Mouse (Mus musculus) CD4-positive naive resting alpha-beta T cell, adult 76 days (primary cell): Measurements from ENCODE around the gene Ulk3. TPM values are rescaled to one million over a fixed set of nuclear protein-coding genes. Genes with fewer than 3 reads are reported as not detected.

ENCODE experiments used
- total RNA-seq: library from RNA; stranded (reverse); gene quantifications from one replicate; pipeline ENCODE4 v1.2.4, GENCODE M21; 2023

Gene Ulk3
- total RNA-seq = 59.3 TPM

DNA sequence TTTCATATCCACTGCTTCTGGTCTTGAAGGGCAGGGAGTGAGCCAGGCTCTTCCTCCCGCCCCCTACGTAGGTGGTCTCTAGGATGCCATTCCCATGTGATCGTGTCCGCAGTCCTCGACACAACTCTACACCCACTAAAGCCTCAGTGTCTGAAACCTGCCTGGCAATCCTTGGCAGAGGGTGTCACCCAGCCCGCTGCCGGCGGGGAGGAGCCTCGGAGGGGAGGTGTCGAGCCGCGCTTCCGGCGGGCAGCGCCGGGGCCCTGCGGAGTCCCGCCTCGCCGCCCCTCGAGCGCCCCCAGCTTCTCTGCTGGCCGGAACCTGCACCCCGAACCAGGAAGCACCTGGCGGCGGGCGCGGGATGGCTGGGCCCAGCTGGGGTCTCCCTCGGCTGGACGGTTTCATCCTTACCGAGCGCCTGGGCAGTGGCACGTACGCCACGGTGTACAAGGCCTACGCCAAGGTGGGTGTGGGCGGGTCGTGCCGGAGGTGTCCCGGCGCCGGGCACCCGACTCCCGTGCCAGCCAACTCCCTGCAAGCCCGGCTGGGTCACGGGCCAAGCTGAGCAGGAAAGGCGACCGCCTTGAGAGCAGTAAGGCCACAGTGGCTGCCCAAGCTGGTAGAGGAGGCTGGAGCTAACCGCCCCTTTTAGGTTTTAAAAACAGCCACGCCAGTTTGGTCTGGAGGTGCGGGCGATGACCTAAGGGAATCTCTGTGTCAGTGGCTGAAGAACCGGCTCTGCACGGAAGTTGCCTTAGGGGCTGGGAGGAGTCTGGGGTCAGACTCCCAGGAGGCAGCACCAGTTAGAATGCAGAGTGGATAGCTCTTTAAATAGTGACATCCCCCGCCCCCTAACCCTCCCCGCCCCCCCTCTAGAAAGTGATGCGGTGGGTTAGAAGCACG lies at the start of gene Ulk3:
Gene Ulk3, plus strand, starts transcription at position 229 of the 903 bp plus-strand sequence.

DNA sequence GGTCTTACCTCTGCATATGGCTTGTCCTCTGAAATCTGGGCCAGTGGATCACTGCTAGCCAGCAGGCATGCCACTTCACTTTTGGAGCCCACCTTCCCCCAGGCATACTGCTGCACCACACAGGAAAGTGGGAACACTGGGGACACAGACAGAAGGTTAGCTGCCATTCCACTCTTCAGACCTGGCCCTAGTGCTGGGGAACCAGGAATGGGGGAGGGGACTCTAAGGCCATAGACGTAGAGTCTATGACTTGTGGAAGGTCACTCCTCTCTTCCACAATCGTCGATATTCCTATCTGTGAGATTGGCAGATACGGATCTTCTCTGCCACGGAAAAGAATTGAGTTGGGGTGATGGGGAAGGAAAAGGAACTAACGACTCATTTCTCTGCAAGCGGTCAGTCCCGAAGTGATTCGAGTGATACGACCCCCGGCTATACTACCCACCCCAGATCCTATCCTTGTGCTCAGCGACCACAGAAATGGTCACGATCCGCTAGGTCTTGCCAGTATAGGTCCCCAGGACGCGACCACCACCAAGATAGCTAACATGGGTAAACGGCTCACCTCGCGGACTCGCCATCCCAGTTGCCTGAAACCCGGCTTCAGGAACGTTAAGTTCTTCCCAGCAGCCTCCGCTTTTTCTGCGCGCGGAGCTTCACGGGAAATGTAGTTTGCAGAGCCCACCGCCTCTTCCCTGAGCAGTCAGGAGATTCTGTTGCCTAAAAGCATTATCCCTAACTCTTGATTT lies 36.9 kb upstream of the Ulk3 start, which contains the start of gene Mpi:
Gene Mpi, minus strand, starts transcription at position 625 of the 749 bp plus-strand sequence.

DNA sequence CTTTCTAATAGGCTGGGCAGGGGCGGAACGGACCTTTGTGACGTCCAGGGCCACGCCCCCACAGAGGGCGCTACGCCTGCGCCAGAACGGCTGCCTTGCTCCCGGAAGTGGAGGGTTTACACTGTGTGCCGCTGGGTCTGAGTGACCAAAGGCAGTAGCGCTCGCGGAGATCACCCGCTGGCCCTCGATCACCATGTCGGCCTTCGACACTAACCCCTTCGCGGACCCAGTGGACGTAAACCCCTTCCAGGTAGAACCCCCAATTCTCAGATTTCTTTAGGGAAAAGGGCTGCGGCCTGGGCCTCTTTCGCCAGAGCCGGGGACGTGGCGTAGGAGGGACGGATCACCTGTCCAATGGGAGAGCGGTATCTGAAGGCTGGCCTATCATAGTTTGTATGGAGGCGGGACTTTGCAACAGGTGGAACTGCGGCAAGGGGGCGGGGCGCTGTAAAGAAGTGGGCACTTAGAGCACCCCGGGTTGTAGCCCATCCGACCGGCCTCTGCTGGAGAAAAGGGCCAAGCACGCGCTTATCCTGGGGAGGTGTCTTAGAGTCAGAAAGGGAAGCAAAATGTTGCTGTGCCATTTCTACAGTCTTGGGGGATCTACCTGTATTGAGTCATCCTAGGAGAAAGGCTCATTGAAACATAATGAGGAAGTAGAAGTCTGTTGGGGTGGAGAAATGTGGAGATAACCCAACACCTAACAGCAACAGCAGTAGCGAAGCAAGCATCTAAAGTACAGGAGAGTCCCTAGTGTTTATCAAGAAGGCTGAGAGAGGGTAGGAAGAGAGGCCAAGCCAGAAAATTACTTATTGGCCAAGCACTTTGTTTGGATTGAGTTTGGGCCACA lies 28.2 kb upstream of the Ulk3 start, which contains the start of gene Scamp2:
Gene Scamp2, plus strand, starts transcription at position 83 of the 850 bp plus-strand sequence.

DNA sequence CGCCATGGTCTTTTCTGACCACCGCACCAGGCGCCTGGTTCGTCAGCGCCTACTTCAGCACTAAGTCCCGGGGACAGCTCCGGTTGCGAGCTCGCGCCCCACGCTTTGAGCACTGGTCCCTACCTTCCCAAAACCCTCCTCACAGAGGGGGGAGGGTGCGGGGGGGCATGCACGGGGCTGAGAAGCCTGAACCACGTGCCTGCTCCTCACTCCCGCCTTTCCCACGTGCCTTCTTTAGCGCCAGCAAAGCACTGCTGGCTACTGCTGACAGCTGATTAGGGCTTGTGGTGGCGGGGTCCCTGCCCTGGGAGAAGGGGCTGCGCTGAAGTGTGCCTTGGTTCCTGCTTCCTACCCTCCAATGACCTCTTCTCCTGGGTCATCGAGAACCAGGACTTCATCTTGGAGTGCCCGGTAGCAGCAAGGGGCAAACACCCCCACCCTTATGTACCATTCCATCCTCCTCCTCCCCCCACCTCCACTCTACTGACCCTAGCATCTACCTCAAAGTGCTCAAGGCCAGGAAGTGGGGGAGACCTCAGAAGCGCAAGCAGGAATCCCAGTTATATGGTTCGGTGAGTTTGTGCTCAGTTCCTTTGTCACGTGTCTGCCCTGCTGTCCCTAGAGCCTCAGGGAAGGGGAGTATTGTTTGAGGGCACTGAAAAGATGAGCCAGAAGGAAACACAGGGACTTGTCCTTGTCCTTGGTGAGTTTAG lies 17.0 kb downstream of the Ulk3 start, which contains the start of gene Cplx3:
Gene Cplx3, minus strand, starts transcription at position 143 of the 713 bp plus-strand sequence.

DNA sequence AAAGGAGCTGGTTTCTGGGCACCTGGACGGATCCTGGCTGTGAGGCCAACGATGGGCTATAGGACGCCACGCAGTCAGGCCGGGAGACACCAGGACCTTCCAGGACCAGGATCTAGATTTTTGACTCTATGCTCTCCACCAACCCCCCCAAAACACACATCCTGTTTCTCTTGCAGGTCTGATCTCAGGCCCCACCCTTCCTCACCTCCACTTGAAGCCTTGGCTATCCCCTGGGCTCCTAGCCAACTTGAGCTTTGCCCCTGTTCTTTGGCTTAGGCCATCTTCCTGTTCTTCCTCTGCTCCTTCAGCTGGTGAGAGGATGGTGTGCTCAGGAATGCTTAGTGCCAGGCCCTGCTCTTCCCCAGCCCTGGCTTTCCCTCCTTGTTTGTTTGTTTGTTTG lies 31.4 kb downstream of the Ulk3 start, which contains the start of gene Lman1l:
Gene Lman1l, minus strand, starts transcription at position 101 of the 400 bp plus-strand sequence.

Other genes with a start within 250 kb of the Ulk3 start
- 51.9 TPM for gene Ppcdc, start 149.3 kb upstream of the Ulk3 start, total RNA-seq
- 0.18 TPM for gene Scamp5, start 121.4 kb upstream of the Ulk3 start, total RNA-seq
- not detected for gene Rpp25, start 85.4 kb upstream of the Ulk3 start, total RNA-seq
- gene Cox5a, start 68.2 kb upstream of the Ulk3 start, total RNA-seq = 88.2 TPM
- gene Fam219b, start 51.9 kb upstream of the Ulk3 start, total RNA-seq = 12.5 TPM
- 8.2 TPM for gene Mpi, start 36.7 kb upstream of the Ulk3 start, total RNA-seq
- gene Scamp2, start 28.5 kb upstream of the Ulk3 start, total RNA-seq = 95.5 TPM
- not detected for gene Cplx3, start 16.8 kb downstream of the Ulk3 start, total RNA-seq
- gene Lman1l, start 31.3 kb downstream of the Ulk3 start, total RNA-seq = 0.88 TPM
- gene Csk, start 64.2 kb downstream of the Ulk3 start, total RNA-seq = 280 TPM
- not detected for gene Cyp1a2, start 94.3 kb downstream of the Ulk3 start, total RNA-seq
- not detected for gene Cyp1a1, start 98.5 kb downstream of the Ulk3 start, total RNA-seq
- 17.1 TPM for gene Edc3, start 119.1 kb downstream of the Ulk3 start, total RNA-seq
- 215 TPM for gene Clk3, start 176.4 kb downstream of the Ulk3 start, total RNA-seq
- gene Arid3b, start 247.3 kb downstream of the Ulk3 start, total RNA-seq = 88.6 TPM